Mouse (Mus musculus) cortical plate, adult 2 months (tissue): ENCODE results near the gene Top3b. TPM values are rescaled to one million over a fixed set of nuclear protein-coding genes. Genes with fewer than 3 reads are reported as not detected.
A peak's percentile ranks its signal among the peaks of the same experiment; 100 is the strongest.
"Not testable (repeated sequence)": the region's sequence is repeated elsewhere in the genome, so short reads cannot be mapped to it uniquely, and the experiment has no call there.

Experiments
- H3K27ac ChIP-seq: fragments of 200-500 bp; 2 replicates; pipeline ENCODE4 v1.5.1; 2012; ENCODE audit warnings: low read length, control low read depth, inconsistent platforms; ENCODE audit not compliant: insufficient read depth
- H3K4me1 ChIP-seq: fragments of 200-500 bp; 2 replicates; pipeline ENCODE4 v1.6.1; 2011; ENCODE audit warnings: low read length; ENCODE audit not compliant: control insufficient read depth, insufficient read depth
- H3K4me3 ChIP-seq: fragments of 200-500 bp; 2 replicates; pipeline ENCODE4 v1.5.1; 2011; ENCODE audit warnings: mild to moderate bottlenecking, low read length, control low read depth; ENCODE audit not compliant: insufficient read depth
- CTCF ChIP-seq: fragments of 200-500 bp; IDR thresholded peaks from 2 replicates; pipeline ENCODE4 v1.5.1; 2011; ENCODE audit warnings: mild to moderate bottlenecking, control low read depth, low read length; ENCODE audit not compliant: insufficient read depth; ENCODE audit errors: extremely low read depth
- POLR2A ChIP-seq: fragments of 200-500 bp; IDR thresholded peaks from 2 replicates; pipeline ENCODE4 v1.6.1; 2011; ENCODE audit warnings: mild to moderate bottlenecking, low read length, control low read depth; ENCODE audit not compliant: insufficient read depth; ENCODE audit errors: extremely low read depth
- polyA plus RNA-seq: library from polyadenylated mRNA; depleted of rRNA; stranded (reverse); fragments of >200 nt; gene quantifications from 2 replicates; pipeline ENCODE4 v1.2.3, GENCODE M21; 2012; rRNA removed

Gene Top3b
- polyA plus RNA-seq: 81.7 and 86.5 TPM in 2 replicates

DNA sequence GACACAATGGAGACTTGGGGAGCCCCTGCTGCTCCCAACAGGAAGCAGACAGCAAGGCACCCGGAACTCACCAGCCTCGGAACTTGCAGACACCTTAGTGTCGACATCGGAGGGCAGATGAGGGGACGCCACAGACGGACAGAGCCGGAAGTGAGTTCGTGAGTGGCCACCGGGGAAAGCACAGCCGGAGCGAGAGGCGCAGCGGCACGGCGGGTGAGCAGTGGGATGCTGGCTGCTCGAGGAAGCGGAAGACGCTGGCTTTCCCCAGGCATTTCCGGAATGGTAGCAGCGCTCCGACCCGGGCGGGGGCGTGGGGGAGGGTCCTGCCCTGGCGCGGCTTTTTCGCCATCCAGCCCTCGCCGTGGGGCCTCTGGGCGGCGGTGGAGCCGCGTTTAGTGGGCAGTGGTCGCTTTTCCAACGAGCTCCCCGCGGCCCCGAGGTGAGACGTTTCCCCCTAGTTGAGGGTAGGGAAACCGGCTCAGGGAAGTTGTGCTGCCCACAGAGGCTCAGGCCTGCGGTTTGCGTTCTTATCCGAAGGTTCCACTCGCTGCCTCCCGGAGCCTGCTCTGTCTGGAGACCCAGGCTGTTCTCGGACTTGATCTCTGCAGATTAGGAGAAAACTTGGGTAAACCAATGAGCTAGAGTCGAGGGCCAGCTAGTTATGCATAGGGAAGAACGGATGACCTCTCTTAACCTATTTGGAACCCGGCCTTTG is at the start of gene Top3b, which contains the start of gene Vpreb1:
TSS of gene Top3b (plus strand) at position 120 of the 715 bp plus-strand sequence.
TSS of gene Vpreb1 (minus strand) at position 227 of the 715 bp plus-strand sequence.
- TF ChIP-seq CTCF (0 out of 2 replicates have a peak, but pooled peaks have one; percentile 13), POLR2A (peak; percentile 89)
- H3K27ac ChIP-seq: no peak within 1 kb of the TSS
- H3K4me1 ChIP-seq: no peaks in the 10 kb centered on the region; the same call in 1 of the 2 replicates
- H3K4me3 ChIP-seq: peak within 1 kb of the TSS; percentile 73

DNA sequence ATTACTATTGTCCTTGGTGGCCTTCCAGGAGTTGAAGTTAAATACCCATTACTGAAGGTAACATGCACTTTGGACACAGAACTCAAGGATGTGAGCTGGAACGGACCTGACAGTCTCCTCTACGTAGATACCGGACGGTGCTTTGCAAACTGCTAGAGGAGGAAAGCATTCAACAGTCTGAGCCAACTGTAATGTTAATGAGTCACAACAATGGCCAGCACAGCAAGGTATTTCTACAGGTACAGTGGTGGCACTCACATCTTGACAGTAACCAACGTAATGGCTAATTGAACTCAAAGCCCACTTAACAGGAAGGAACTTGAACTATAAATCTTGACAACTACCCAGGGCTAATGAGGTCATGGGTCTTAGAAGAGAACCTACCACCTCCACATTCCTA is 45.1 kb upstream of the Top3b start:
- TF ChIP-seq POLR2A: no peak
- no peak for TF ChIP-seq CTCF
- no peak overlapping the region for H3K27ac ChIP-seq
- no peaks in the 10 kb centered on the region for H3K4me1 ChIP-seq
- H3K4me3 ChIP-seq: no peak overlapping the region

DNA sequence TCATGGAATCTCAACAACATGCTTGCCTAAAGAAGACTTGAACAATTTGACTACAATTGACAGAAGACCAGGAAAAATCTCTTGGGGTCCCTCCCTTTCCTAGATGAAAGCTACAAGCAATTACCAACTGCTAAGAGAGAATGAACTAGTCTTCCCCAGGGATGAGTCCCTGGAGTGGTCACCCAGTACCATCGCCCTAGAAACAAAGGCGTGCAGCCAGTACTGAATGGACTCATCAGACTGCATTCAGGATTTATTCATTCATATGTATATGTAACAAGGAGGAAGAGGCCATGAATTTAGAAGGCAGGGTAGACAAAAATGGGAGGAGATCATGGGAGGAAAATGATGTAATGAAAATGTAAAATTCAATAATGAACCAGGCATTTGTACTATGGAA is 44.3 kb upstream of the Top3b start:
- H3K4me1 ChIP-seq: no peaks in the 10 kb centered on the region
- no peak overlapping the region for H3K27ac ChIP-seq
- H3K4me3 ChIP-seq: no peak overlapping the region
- TF ChIP-seq CTCF (no peak), POLR2A (no peak)

DNA sequence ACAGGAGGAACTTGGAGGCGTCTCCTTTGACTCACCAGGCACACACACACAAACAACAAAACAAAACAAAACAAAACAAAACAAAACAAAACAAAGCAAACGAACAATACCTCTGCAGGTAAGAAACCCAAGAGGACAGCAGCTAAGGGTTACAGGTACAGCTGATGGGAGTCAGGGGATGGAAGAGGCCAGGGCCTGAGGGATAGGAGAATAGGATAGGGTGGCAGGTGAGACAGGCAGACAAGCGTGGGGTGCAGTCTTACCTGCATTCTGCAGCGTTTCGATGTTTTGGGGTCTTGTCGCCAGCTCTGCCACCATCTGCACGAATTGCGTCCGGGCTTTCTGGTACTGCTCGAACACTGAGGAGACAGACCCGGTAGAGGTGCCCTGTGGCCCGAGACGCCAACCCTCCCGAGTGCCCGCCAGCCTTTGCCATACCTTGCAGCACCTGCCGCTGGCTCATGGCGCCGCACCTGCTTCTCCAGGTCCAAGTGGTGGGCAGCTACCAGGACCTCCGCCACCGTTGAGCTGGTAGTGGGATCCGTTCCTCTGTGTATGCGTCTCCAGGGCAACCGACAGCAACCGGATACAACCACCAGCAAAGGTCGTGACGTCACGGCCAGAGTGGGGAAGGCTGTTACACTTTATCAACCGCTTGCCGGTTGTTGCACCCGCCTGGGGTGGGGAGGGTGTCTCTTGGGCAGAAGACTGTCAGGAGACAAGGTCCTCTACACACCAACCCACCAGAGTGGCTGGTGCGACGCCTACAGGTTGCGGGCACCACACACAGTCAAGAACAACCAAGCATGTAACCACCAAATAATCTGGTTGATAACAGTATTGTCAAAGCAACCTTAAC is 41.5 kb upstream of the Top3b start, which contains the start of gene Spag6l:
TSS of gene Spag6l (minus strand) at position 700 of the 859 bp plus-strand sequence.
- H3K4me3 ChIP-seq: peak within 1 kb of the TSS; percentile 83
- no peaks in the 10 kb centered on the region for H3K4me1 ChIP-seq
- H3K27ac ChIP-seq: no peak within 1 kb of the TSS
- peak; percentile 6; the same call in 1 of the 2 replicates for TF ChIP-seq CTCF
- TF ChIP-seq POLR2A: no peak

DNA sequence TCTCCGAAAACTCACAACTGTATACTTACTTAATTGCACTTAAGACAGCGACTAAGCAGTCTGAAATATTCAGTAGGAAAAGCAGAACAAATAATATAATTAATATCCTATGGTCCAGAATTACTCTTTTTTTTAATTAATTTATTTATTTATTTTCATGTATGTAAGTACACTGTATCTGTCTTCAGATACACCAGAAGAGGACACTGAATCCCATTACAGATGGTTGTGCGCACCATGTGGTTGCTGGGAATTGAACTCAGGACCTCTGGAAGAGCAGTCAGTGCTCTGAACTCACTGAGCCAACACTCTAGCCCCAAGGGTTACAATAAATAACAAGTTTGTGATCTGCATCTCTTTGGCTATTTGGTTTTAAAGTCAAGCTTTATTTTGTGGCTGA is 40.9 kb upstream of the Top3b start:
- Histone ChIP-seq H3K27ac (no peak overlapping the region), H3K4me3 (peak overlapping the region; percentile 83; the same call in 1 of the 2 replicates), H3K4me1 (no peaks in the 10 kb centered on the region)
- no peak for TF ChIP-seq CTCF
- TF ChIP-seq POLR2A: no peak

DNA sequence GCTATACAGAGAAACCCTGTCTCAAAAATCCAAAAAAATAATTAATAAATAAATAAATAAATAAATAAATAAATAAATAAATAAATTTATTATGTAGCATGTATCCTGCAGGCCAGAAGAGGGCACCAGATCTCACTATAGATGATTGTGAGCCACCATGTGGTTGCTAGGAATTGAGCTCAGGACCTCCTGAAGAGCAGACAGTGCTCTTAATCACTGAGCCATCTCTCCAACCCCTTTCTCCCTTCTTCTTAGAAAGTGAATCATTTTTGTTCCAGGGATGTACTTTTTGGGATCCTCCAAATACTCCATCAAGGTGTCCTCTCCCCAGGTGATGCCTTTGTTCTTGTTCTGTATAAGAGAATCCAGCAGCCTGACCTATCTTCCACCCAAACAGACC is 21.3 kb upstream of the Top3b start:
- Histone ChIP-seq H3K27ac (no peak overlapping the region), H3K4me1 (no peaks in the 10 kb centered on the region), H3K4me3 (no peak overlapping the region)
- TF ChIP-seq CTCF (no peak), POLR2A (no peak)

DNA sequence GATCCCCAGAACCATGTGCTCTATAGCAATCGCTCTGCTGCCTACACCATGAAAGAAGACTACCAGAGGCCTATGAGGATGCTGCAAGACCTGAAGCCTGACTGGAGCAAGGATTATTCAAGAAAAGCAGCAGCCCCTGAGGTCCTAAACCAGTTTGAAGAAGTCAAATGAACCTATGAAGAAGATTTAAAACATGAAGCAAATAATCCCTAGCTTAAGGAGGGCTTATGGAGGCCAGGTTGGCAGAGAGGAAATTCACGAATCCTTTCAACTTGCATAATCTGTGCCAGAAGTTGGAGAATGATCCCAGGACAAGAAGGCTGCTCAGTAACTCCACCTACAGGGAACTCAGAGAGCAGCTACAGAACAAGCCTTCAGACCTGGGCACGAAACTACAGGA is 18.1 kb upstream of the Top3b start:
- H3K4me3 ChIP-seq: no peak overlapping the region
- TF ChIP-seq CTCF: no peak
- no peak for TF ChIP-seq POLR2A
- no peak overlapping the region for H3K27ac ChIP-seq
- H3K4me1 ChIP-seq: no peaks in the 10 kb centered on the region

DNA sequence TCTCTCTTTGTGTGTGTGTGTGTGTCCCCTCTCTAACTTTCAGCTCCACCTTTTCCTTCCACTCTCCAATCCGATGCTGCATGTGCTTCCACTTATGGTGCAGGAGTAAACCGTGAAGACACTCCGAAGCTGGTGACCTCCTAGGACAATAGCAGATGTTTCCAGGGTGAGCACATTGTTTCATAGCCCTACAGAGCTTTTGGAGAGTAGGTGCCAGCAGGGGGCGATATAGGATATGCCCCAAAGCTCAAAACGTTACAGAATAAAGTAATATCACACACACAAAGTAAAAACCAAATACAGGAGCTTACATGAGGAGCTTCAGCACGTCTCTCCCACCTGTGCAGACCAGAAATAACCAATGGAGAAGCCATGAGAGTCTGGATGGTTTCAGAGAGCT is 15.7 kb upstream of the Top3b start:
- Histone ChIP-seq H3K4me1 (no peaks in the 10 kb centered on the region), H3K27ac (no peak overlapping the region), H3K4me3 (no peak overlapping the region)
- no peak for TF ChIP-seq POLR2A
- peak; percentile 38; the same call in 1 of the 2 replicates for TF ChIP-seq CTCF

DNA sequence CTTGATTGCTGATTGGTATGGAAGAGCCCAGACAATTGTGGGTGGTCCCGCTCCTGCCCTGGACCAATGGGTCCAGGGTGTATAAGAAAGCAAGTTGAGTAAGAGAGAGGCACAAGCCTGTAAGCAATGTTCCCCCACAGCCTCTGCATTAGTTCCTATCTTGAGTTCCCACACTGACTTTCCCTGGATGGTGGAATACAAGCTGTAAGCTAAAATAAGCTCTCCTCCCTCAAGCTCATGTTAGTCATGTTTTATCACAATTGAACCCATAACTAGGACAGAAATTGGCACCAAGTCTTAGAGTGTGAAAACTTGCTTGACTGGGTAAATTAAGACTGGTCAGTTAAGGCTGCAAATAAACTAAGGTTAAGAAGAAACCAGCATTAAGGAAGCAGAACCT is 15.0 kb upstream of the Top3b start:
- TF ChIP-seq CTCF (no peak), POLR2A (no peak)
- Histone ChIP-seq H3K27ac (no peak overlapping the region), H3K4me1 (no peaks in the 10 kb centered on the region)

DNA sequence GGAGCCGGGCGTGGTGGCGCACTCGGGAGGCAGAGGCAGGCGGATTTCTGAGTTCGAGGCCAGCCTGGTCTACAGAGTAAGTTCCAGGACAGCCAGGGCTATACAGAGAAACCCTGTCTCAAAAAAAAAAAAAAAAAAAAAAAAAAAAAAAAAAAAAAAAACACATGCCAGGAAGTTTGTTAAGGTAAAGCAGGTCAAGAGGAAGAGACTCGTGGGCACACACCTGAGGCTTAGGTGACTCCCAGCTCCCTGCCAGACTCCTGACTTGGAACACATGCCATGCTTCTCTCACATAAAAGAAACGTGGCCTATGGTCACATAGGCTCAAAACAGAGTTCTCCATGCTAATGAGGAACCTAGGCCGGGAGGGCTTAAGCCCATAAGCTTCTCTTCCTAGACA is 14.5 kb upstream of the Top3b start:
- H3K4me1 ChIP-seq, H3K4me3 ChIP-seq, H3K27ac ChIP-seq: not testable (repeated sequence)

More for the DNA sequence above, 15.0 kb upstream of the Top3b start:
- no peak overlapping the region for H3K4me3 ChIP-seq
